Mouse (Mus musculus): Measurements from ENCODE around the gene Vmn1r229.

The Vmn1r229 gene

GRCm38 (mm10) chr17:20811255-20811654 is at the start of gene Vmn1r229:
TSS of gene Vmn1r229 (plus strand) at chr17:20811555.
- no peak for DNase-seq

- no peak for DNase-seq
These were observed 25.3 kb upstream of the Vmn1r229 start, which contains the start of gene Vmn1r228 for GRCm38 (mm10) chr17:20786057-20786456. TSS of gene Vmn1r228 (minus strand) at chr17:20786157.

DNA sequence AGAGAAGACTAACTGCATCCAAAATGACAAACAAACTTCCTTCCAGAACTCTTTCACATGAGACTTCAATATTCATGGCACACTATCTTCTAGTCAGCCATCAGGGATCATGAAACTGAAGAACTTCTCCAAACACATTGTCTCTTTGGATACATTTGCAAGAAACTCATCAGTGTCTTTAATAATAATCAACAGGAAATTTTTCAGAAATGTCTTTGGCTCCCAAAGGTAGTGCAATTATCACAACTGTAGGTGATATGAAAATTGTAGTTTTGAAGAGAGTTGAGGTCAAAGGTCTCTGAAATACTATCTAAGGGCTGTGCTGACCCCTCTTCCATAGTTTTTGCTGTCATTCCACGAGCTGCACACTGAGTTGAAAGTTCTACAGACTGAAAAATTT is 28.8 kb downstream of the Vmn1r229 start, which contains the start of gene Vmn1r230:
Gene Vmn1r230 (plus strand): TSS at position 301 of the 400 bp plus-strand sequence.
- no peak for DNase-seq

Measured in layer of hippocampus, adult 9-11 months (tissue).